Mouse (Mus musculus): Measurements from ENCODE around the gene Smpdl3a. TPM values are rescaled to one million over a fixed set of nuclear protein-coding genes. Genes with fewer than 3 reads are reported as not detected.

Gene Smpdl3a
- total and polyA plus RNA-seq, 3 experiments, result not detected

DNA sequence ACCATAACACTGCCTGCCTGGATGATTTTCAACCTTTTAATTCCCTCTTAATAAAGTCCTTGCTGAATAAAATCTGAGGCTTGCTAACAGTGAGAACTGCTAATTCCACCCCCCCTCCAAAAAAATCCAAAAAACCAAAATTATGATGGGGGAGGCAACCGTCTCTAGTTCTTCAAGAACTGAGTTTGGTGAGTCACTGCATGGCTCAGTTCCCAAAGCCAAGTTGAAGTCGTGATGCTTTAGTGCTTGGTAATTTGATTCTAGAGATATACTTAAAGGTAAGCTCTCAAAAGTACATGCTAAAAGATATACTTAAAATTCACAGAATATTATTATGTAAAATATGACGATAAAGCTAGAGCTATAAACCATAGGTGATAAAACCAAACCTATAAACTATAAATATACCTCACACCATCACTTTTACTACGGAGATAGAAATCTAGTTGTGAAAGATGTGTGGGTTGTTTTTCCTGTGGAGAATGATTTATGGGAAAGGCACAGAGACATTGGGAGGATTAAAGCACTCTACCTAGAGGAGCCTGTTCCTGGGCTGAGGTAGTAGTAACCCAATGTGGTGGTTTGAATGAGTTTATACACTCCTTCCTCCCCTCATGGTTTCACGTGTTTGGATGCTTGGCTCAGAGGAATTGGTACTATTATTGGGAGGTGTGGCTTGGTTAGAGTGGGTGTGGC, 18.2 kb downstream of the Smpdl3a start:
- H3K4me3 ChIP-seq (ENCODE audit: low read depth, low read length), result no peak overlapping the region
- peaks cover 22% of the 10 kb centered on the region for H3K4me1 ChIP-seq (ENCODE audit: insufficient read depth, low read depth, low read length)
- no peaks in the 10 kb centered on the region for H3K36me3 ChIP-seq (replicated peaks)
- no peaks in the 10 kb centered on the region for H3K27me3 ChIP-seq (ENCODE audit: insufficient read depth, low read length)
- DNase-seq (ENCODE audit: low spot score) (no peak), ATAC-seq (ENCODE audit: extremely low read depth, insufficient number of reproducible peaks, low FRiP score, poor library complexity, severe bottlenecking) (no peak)
- TF ChIP-seq GATA2 (IDR thresholded peaks at IDR 0.05; ENCODE audit: borderline replicate concordance, low read depth, low read length) (no peak), TAL1 (conservative IDR thresholded peaks at IDR 0.05; ENCODE audit: low read depth, low read length) (no peak), POLR2AphosphoS5 (IDR thresholded peaks at IDR 0.05; ENCODE audit: insufficient replicate concordance, low read depth, low read length) (no peak), CTCF (IDR thresholded peaks at IDR 0.05; ENCODE audit: low read depth, low read length) (no peak), GATA1 (IDR thresholded peaks at IDR 0.05; ENCODE audit: borderline replicate concordance, low read length) (no peak)
- no peaks in the 10 kb centered on the region for H3K9me3 ChIP-seq (replicated peaks)

DNA sequence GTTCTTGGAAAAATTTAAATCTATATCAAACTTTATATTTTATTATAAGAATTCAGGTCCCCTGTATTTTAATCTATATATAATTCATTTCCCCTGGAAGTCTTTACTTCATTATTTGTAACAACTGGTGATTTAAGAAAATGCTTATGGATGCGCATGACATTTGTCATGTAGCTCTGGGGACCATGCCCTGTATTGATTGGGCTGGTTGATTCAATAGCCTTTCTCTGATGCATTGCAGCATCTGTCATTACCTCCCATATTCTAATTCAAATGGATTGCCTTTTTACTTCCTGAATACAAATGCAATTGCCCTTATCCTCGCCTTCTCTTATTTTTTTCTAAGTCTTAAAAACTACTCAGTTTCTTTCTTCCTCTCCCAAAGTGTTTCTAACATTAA, 20.2 kb downstream of the Smpdl3a start:
- DNase-seq (ENCODE audit: low spot score) (no peak), ATAC-seq (ENCODE audit: extremely low read depth, insufficient number of reproducible peaks, low FRiP score, poor library complexity, severe bottlenecking) (no peak)
- Histone ChIP-seq H3K9me3 (replicated peaks) (no peaks in the 10 kb centered on the region), H3K4me3 (ENCODE audit: low read depth, low read length) (no peak overlapping the region), H3K27me3 (ENCODE audit: insufficient read depth, low read length) (no peaks in the 10 kb centered on the region), H3K4me1 (ENCODE audit: insufficient read depth, low read depth, low read length) (peaks cover 18% of the 10 kb centered on the region), H3K36me3 (replicated peaks) (no peaks in the 10 kb centered on the region)
- TF ChIP-seq GATA1 (IDR thresholded peaks at IDR 0.05; ENCODE audit: borderline replicate concordance, low read length) (no peak), TAL1 (conservative IDR thresholded peaks at IDR 0.05; ENCODE audit: low read depth, low read length) (no peak), GATA2 (IDR thresholded peaks at IDR 0.05; ENCODE audit: borderline replicate concordance, low read depth, low read length) (no peak), POLR2AphosphoS5 (IDR thresholded peaks at IDR 0.05; ENCODE audit: insufficient replicate concordance, low read depth, low read length) (no peak), CTCF (IDR thresholded peaks at IDR 0.05; ENCODE audit: low read depth, low read length) (no peak)

GRCm38 (mm10) chr10:57815869-57816268, 21.7 kb downstream of the Smpdl3a start:
- Histone ChIP-seq H3K27me3 (ENCODE audit: insufficient read depth, low read length) (no peaks in the 10 kb centered on the region), H3K36me3 (replicated peaks) (no peaks in the 10 kb centered on the region), H3K4me3 (ENCODE audit: low read depth, low read length) (no peak overlapping the region), H3K4me1 (ENCODE audit: insufficient read depth, low read depth, low read length) (peaks cover 13% of the 10 kb centered on the region), H3K9me3 (replicated peaks) (no peaks in the 10 kb centered on the region)
- DNase-seq (ENCODE audit: low spot score) (no peak), ATAC-seq (ENCODE audit: extremely low read depth, insufficient number of reproducible peaks, low FRiP score, poor library complexity, severe bottlenecking) (peak; percentile 80)
- TF ChIP-seq POLR2AphosphoS5 (IDR thresholded peaks at IDR 0.05; ENCODE audit: insufficient replicate concordance, low read depth, low read length) (no peak), GATA1 (IDR thresholded peaks at IDR 0.05; ENCODE audit: borderline replicate concordance, low read length) (no peak), GATA2 (IDR thresholded peaks at IDR 0.05; ENCODE audit: borderline replicate concordance, low read depth, low read length) (no peak), TAL1 (conservative IDR thresholded peaks at IDR 0.05; ENCODE audit: low read depth, low read length) (no peak), CTCF (IDR thresholded peaks at IDR 0.05; ENCODE audit: low read depth, low read length) (no peak)

GRCm38 (mm10) chr10:57819209-57819608, 25.1 kb downstream of the Smpdl3a start:
- no peak for ATAC-seq (ENCODE audit: extremely low read depth, insufficient number of reproducible peaks, low FRiP score, poor library complexity, severe bottlenecking)

DNA sequence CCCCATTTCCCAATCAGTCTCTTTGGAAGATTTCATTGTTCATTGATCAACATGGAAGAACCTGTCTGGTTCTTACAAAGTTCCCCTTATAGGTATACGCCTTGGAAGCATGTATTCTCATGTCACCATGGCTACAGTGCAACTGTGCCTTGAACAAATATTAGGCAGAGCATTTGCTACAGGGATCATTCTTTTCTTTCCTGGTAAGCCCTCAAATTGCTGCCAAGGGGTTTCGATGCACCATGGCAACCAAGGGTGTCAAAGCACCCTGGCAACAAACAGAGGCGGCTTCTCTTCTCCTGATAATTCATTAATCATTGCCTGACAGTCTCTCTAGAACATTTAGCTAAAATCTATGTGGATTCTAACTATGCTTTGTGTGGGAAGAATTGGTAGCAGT, 28.3 kb downstream of the Smpdl3a start:
- H3K9me3 ChIP-seq (replicated peaks), result no peaks in the 10 kb centered on the region
- no peak overlapping the region for H3K4me3 ChIP-seq (ENCODE audit: low read depth, low read length)
- ATAC-seq (ENCODE audit: extremely low read depth, insufficient number of reproducible peaks, low FRiP score, poor library complexity, severe bottlenecking) (no peak), DNase-seq (ENCODE audit: low spot score) (no peak)
- H3K4me1 ChIP-seq (ENCODE audit: insufficient read depth, low read depth, low read length), result no peaks in the 10 kb centered on the region
- no peaks in the 10 kb centered on the region for H3K27me3 ChIP-seq (ENCODE audit: insufficient read depth, low read length)
- no peaks in the 10 kb centered on the region for H3K36me3 ChIP-seq (replicated peaks)
- no peak for TF ChIP-seq TAL1 (conservative IDR thresholded peaks at IDR 0.05; ENCODE audit: low read depth, low read length)
- no peak for TF ChIP-seq CTCF (IDR thresholded peaks at IDR 0.05; ENCODE audit: low read depth, low read length)
- TF ChIP-seq GATA1 (IDR thresholded peaks at IDR 0.05; ENCODE audit: borderline replicate concordance, low read length), result no peak
- TF ChIP-seq POLR2AphosphoS5 (IDR thresholded peaks at IDR 0.05; ENCODE audit: insufficient replicate concordance, low read depth, low read length), result no peak
- TF ChIP-seq GATA2 (IDR thresholded peaks at IDR 0.05; ENCODE audit: borderline replicate concordance, low read depth, low read length), result no peak

More at GRCm38 (mm10) chr10:57819209-57819608, 25.1 kb downstream of the Smpdl3a start:
- H3K27me3 ChIP-seq (ENCODE audit: insufficient read depth, low read length), result no peaks in the 10 kb centered on the region
- DNase-seq (ENCODE audit: low spot score), result no peak
- H3K4me3 ChIP-seq (ENCODE audit: low read depth, low read length), result no peak overlapping the region
- H3K9me3 ChIP-seq (replicated peaks), result no peaks in the 10 kb centered on the region
- peaks cover 13% of the 10 kb centered on the region for H3K4me1 ChIP-seq (ENCODE audit: insufficient read depth, low read depth, low read length)
- H3K36me3 ChIP-seq (replicated peaks), result no peaks in the 10 kb centered on the region
- no peak for TF ChIP-seq CTCF (IDR thresholded peaks at IDR 0.05; ENCODE audit: low read depth, low read length)
- no peak for TF ChIP-seq POLR2AphosphoS5 (IDR thresholded peaks at IDR 0.05; ENCODE audit: insufficient replicate concordance, low read depth, low read length)
- no peak for TF ChIP-seq GATA1 (IDR thresholded peaks at IDR 0.05; ENCODE audit: borderline replicate concordance, low read length)
- no peak for TF ChIP-seq GATA2 (IDR thresholded peaks at IDR 0.05; ENCODE audit: borderline replicate concordance, low read depth, low read length)
- no peak for TF ChIP-seq TAL1 (conservative IDR thresholded peaks at IDR 0.05; ENCODE audit: low read depth, low read length)

DNA sequence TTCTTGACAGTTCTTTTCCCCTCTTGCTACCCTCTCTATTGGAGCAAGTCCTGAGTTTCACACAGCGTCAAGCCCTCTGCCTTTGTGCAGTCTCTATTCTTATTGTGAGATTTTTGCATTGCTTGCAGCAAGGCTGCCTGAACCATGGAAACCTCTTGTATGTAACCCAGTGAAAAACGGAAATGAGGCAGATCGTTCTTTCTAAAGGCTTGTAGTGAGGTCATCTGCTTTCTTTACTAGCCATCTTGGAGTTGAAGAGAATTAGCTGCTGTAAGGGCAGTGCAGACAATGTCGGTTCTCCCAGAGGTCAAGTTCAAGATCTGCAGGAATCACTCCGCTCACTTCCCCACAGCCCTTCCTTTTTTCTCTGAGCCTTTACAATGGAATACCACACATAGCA, 34.5 kb downstream of the Smpdl3a start:
- TF ChIP-seq TAL1 (conservative IDR thresholded peaks at IDR 0.05; ENCODE audit: low read depth, low read length), result no peak
- TF ChIP-seq CTCF (IDR thresholded peaks at IDR 0.05; ENCODE audit: low read depth, low read length), result no peak
- no peak for TF ChIP-seq POLR2AphosphoS5 (IDR thresholded peaks at IDR 0.05; ENCODE audit: insufficient replicate concordance, low read depth, low read length)
- TF ChIP-seq GATA2 (IDR thresholded peaks at IDR 0.05; ENCODE audit: borderline replicate concordance, low read depth, low read length), result no peak
- Histone ChIP-seq H3K36me3 (replicated peaks) (no peaks in the 10 kb centered on the region), H3K9me3 (replicated peaks) (no peaks in the 10 kb centered on the region), H3K27me3 (ENCODE audit: insufficient read depth, low read length) (no peaks in the 10 kb centered on the region), H3K4me3 (ENCODE audit: low read depth, low read length) (no peak overlapping the region), H3K4me1 (ENCODE audit: insufficient read depth, low read depth, low read length) (peaks cover 2% of the 10 kb centered on the region; the same call in 1 of the 2 replicates)
- DNase-seq (ENCODE audit: low spot score) (no peak), ATAC-seq (ENCODE audit: extremely low read depth, insufficient number of reproducible peaks, low FRiP score, poor library complexity, severe bottlenecking) (no peak)

Data from G1E (cell line).